Mouse (Mus musculus) limb, embryonic 13.5 days (tissue): Measurements from ENCODE around the gene Ric8b. TPM values are rescaled to one million over a fixed set of nuclear protein-coding genes. Genes with fewer than 3 reads are reported as not detected.
A peak's percentile ranks its signal among the peaks of the same experiment; 100 is the strongest.

Source experiments
- ATAC-seq: fragments of 200-750 bp; cut with Nextera tagmentation; 2 replicates; pipeline ENCODE4 v1.8.0; 2017; ENCODE audit warnings: low read depth, moderate number of reproducible peaks, moderate TSS enrichment; ENCODE audit not compliant: low FRiP score
- H3K27ac ChIP-seq: fragments of 300-500 bp; sonication (generic); 2 replicates; pipeline ENCODE4 v1.5.1; 2015; ENCODE audit warnings: inconsistent platforms, mild to moderate bottlenecking, moderate library complexity
- H3K27me3 ChIP-seq: fragments of 300-500 bp; sonication (generic); 2 replicates; pipeline ENCODE4 v1.6.1; 2015; ENCODE audit warnings: mild to moderate bottlenecking, inconsistent platforms
- H3K36me3 ChIP-seq: fragments of 300-500 bp; sonication (generic); 2 replicates; pipeline ENCODE4 v1.6.1; 2015; ENCODE audit warnings: inconsistent platforms, mild to moderate bottlenecking, moderate library complexity
- H3K4me1 ChIP-seq: fragments of 300-500 bp; sonication (generic); 2 replicates; pipeline ENCODE4 v1.6.1; 2015; ENCODE audit warnings: inconsistent platforms
- H3K4me2 ChIP-seq: fragments of 300-500 bp; sonication (generic); replicated peaks from 2 replicates; pipeline ENCODE4 v1.6.1; 2015; ENCODE audit warnings: inconsistent platforms, mild to moderate bottlenecking, moderate library complexity
- H3K4me3 ChIP-seq: fragments of 300-500 bp; sonication (generic); 2 replicates; pipeline ENCODE4 v1.5.1; 2015; ENCODE audit warnings: moderate library complexity, mild to moderate bottlenecking, inconsistent platforms
- H3K9ac ChIP-seq: fragments of 300-500 bp; sonication (generic); 2 replicates; pipeline ENCODE4 v1.6.1; 2015; ENCODE audit warnings: mild to moderate bottlenecking, inconsistent platforms
- H3K9me3 ChIP-seq: fragments of 300-500 bp; sonication (generic); 2 replicates; pipeline ENCODE4 v1.6.1; 2016; ENCODE audit warnings: inconsistent platforms
- WGBS: fragments of 180-500 bp; shearing (Covaris S2); methylation state at CpG from one replicate; pipeline ENCODE4 v1.1.7; 2015; 5-methylcytosine and 5-hydroxymethylcytosine counted together
- polyA plus RNA-seq: library from polyadenylated mRNA; unstranded; fragments of >200 nt; fragmentation: Nextera tagmentation; extraction: Ambion mirVana; gene quantifications from 2 replicates; pipeline ENCODE4 v1.2.1, GENCODE M21; 2015

Gene Ric8b
- polyA plus RNA-seq, 1 experiment from 2014 or later: 30.1 TPM

GRCm38 (mm10) chr10:84968852-84969704 lies 51.7 kb downstream of the Ric8b start:
- no peak overlapping the region for H3K9ac ChIP-seq
- no peak overlapping the region for H3K4me3 ChIP-seq
- H3K4me2 ChIP-seq: no peak overlapping the region
- H3K9me3 ChIP-seq: no peaks in the 10 kb centered on the region
- 0 out of 2 replicates have a peak overlapping the region, but pooled peaks have one; percentile 6 for H3K27ac ChIP-seq
- no peaks in the 10 kb centered on the region for H3K27me3 ChIP-seq
- peaks cover 45% of the 10 kb centered on the region for H3K36me3 ChIP-seq
- WGBS: 70% methylated on average over 12 of the region's 12 CpGs
- ATAC-seq: no peak
- peaks cover 17% of the 10 kb centered on the region; the same call in 1 of the 2 replicates for H3K4me1 ChIP-seq

- ATAC-seq: no peak
- no peak overlapping the region for H3K27ac ChIP-seq
- no peaks in the 10 kb centered on the region for H3K9me3 ChIP-seq
- H3K4me3 ChIP-seq: no peak overlapping the region
- 79% methylated on average over 4 of the region's 4 CpGs for WGBS
- H3K4me2 ChIP-seq: no peak overlapping the region
- H3K9ac ChIP-seq: no peak overlapping the region
- H3K36me3 ChIP-seq: peaks cover 56% of the 10 kb centered on the region
- no peaks in the 10 kb centered on the region for H3K27me3 ChIP-seq
- peaks cover 11% of the 10 kb centered on the region for H3K4me1 ChIP-seq
Measured at GRCm38 (mm10) chr10:84975264-84975663, 57.8 kb downstream of the Ric8b start.

GRCm38 (mm10) chr10:84976588-84977351 lies 59.4 kb downstream of the Ric8b start:
- no peak for ATAC-seq
- H3K27ac ChIP-seq: peak overlapping the region; percentile 2; the same call in 1 of the 2 replicates
- H3K4me2 ChIP-seq: no peak overlapping the region
- no peak overlapping the region for H3K4me3 ChIP-seq
- 75% methylated on average over 8 of the region's 8 CpGs for WGBS
- H3K9ac ChIP-seq: no peak overlapping the region
- H3K4me1 ChIP-seq: peaks cover 11% of the 10 kb centered on the region
- no peaks in the 10 kb centered on the region for H3K27me3 ChIP-seq
- H3K9me3 ChIP-seq: no peaks in the 10 kb centered on the region
- H3K36me3 ChIP-seq: peaks cover 54% of the 10 kb centered on the region

- Histone ChIP-seq H3K9ac (no peak overlapping the region), H3K27ac (no peak overlapping the region), H3K4me2 (no peak overlapping the region), H3K4me3 (no peak overlapping the region), H3K36me3 (peaks cover 53% of the 10 kb centered on the region), H3K9me3 (no peaks in the 10 kb centered on the region), H3K27me3 (no peaks in the 10 kb centered on the region), H3K4me1 (peaks cover 17% of the 10 kb centered on the region)
- 96% methylated on average over 5 of the region's 5 CpGs for WGBS
- ATAC-seq: no peak
Measured at GRCm38 (mm10) chr10:84980291-84980690, 62.9 kb downstream of the Ric8b start.

- ATAC-seq: no peak
- Histone ChIP-seq H3K4me2 (no peak overlapping the region), H3K27me3 (no peaks in the 10 kb centered on the region), H3K27ac (no peak overlapping the region), H3K9me3 (no peaks in the 10 kb centered on the region), H3K4me3 (no peak overlapping the region), H3K4me1 (peaks cover 13% of the 10 kb centered on the region), H3K9ac (no peak overlapping the region), H3K36me3 (peaks cover 59% of the 10 kb centered on the region)
- WGBS: 95% methylated on average over 2 of the region's 2 CpGs
Measured at GRCm38 (mm10) chr10:84981441-84981840, 64.0 kb downstream of the Ric8b start.

GRCm38 (mm10) chr10:84982675-84983074 lies 65.3 kb downstream of the Ric8b start:
- no peaks in the 10 kb centered on the region for H3K9me3 ChIP-seq
- H3K27ac ChIP-seq: no peak overlapping the region
- WGBS: 86% methylated on average over 6 of the region's 7 CpGs
- no peak overlapping the region for H3K9ac ChIP-seq
- H3K4me3 ChIP-seq: no peak overlapping the region
- no peaks in the 10 kb centered on the region for H3K27me3 ChIP-seq
- H3K36me3 ChIP-seq: peaks cover 63% of the 10 kb centered on the region
- ATAC-seq: no peak
- no peak overlapping the region for H3K4me2 ChIP-seq
- peaks cover 7% of the 10 kb centered on the region; the same call in 1 of the 2 replicates for H3K4me1 ChIP-seq

GRCm38 (mm10) chr10:84985956-84986355 lies 68.5 kb downstream of the Ric8b start:
- H3K27ac ChIP-seq: no peak overlapping the region
- H3K27me3 ChIP-seq: no peaks in the 10 kb centered on the region
- H3K4me1 ChIP-seq: peaks cover 7% of the 10 kb centered on the region; the same call in 1 of the 2 replicates
- H3K36me3 ChIP-seq: peaks cover 61% of the 10 kb centered on the region
- H3K4me3 ChIP-seq: no peak overlapping the region
- H3K4me2 ChIP-seq: no peak overlapping the region
- no peak overlapping the region for H3K9ac ChIP-seq
- WGBS: 77% methylated on average over 9 of the region's 9 CpGs
- no peaks in the 10 kb centered on the region for H3K9me3 ChIP-seq
- ATAC-seq: no peak

- Histone ChIP-seq H3K4me2 (no peak overlapping the region), H3K9me3 (no peaks in the 10 kb centered on the region), H3K36me3 (peaks cover 63% of the 10 kb centered on the region), H3K27ac (no peak overlapping the region), H3K4me1 (peaks cover 7% of the 10 kb centered on the region; the same call in 1 of the 2 replicates), H3K27me3 (no peaks in the 10 kb centered on the region), H3K4me3 (no peak overlapping the region), H3K9ac (no peak overlapping the region)
- WGBS: 86% methylated on average over 4 of the region's 4 CpGs
- no peak for ATAC-seq
Measured at GRCm38 (mm10) chr10:84987666-84988065, 70.2 kb downstream of the Ric8b start.

GRCm38 (mm10) chr10:84988650-84989049 lies 71.2 kb downstream of the Ric8b start:
- Histone ChIP-seq H3K36me3 (peaks cover 55% of the 10 kb centered on the region), H3K9ac (no peak overlapping the region), H3K27me3 (no peaks in the 10 kb centered on the region), H3K4me1 (peaks cover 7% of the 10 kb centered on the region; the same call in 1 of the 2 replicates), H3K27ac (no peak overlapping the region), H3K9me3 (no peaks in the 10 kb centered on the region), H3K4me2 (no peak overlapping the region), H3K4me3 (no peak overlapping the region)
- WGBS: 59% methylated on average over 4 of the region's 4 CpGs
- no peak for ATAC-seq

GRCm38 (mm10) chr10:84994346-84994745 lies 76.9 kb downstream of the Ric8b start:
- peaks cover 25% of the 10 kb centered on the region for H3K4me1 ChIP-seq
- H3K9ac ChIP-seq: no peak overlapping the region
- no peak overlapping the region for H3K27ac ChIP-seq
- H3K4me3 ChIP-seq: no peak overlapping the region
- peaks cover 44% of the 10 kb centered on the region for H3K36me3 ChIP-seq
- no peaks in the 10 kb centered on the region for H3K27me3 ChIP-seq
- H3K4me2 ChIP-seq: no peak overlapping the region
- no peaks in the 10 kb centered on the region for H3K9me3 ChIP-seq
- ATAC-seq: no peak
- WGBS: 82% methylated on average over 4 of the region's 4 CpGs

- H3K9ac ChIP-seq: no peak overlapping the region
- H3K27me3 ChIP-seq: no peaks in the 10 kb centered on the region
- ATAC-seq: no peak
- no peaks in the 10 kb centered on the region for H3K9me3 ChIP-seq
- WGBS: 88% methylated on average over 3 of the region's 3 CpGs
- H3K27ac ChIP-seq: no peak overlapping the region
- H3K36me3 ChIP-seq: peaks cover 39% of the 10 kb centered on the region
- H3K4me2 ChIP-seq: no peak overlapping the region
- peaks cover 25% of the 10 kb centered on the region for H3K4me1 ChIP-seq
- H3K4me3 ChIP-seq: no peak overlapping the region
Measured at GRCm38 (mm10) chr10:84994971-84995370, 77.6 kb downstream of the Ric8b start.

- H3K27ac ChIP-seq: no peak overlapping the region
- no peak for ATAC-seq
- no peak overlapping the region for H3K9ac ChIP-seq
- no peaks in the 10 kb centered on the region for H3K9me3 ChIP-seq
- WGBS: 84% methylated on average over 6 of the region's 6 CpGs
- H3K27me3 ChIP-seq: no peaks in the 10 kb centered on the region
- peaks cover 35% of the 10 kb centered on the region for H3K36me3 ChIP-seq
- no peak overlapping the region for H3K4me3 ChIP-seq
- peaks cover 25% of the 10 kb centered on the region for H3K4me1 ChIP-seq
- H3K4me2 ChIP-seq: no peak overlapping the region
Measured at GRCm38 (mm10) chr10:84996366-84996765, 79.0 kb downstream of the Ric8b start.
